Mouse (Mus musculus) stomach, embryonic 16.5 days (tissue): Measurements from ENCODE around the gene Arel1. TPM values are rescaled to one million over a fixed set of nuclear protein-coding genes. Genes with fewer than 3 reads are reported as not detected.

Source experiments
- ATAC-seq: fragments of 200-750 bp; cut with Nextera tagmentation; 2 replicates; pipeline ENCODE4 v1.8.0; 2017; ENCODE audit warnings: moderate number of reproducible peaks, moderate TSS enrichment; ENCODE audit not compliant: insufficient read depth, low FRiP score
- H3K27ac ChIP-seq: fragments of 300-500 bp; sonication (generic); 2 replicates; pipeline ENCODE4 v1.5.1; 2014; ENCODE audit warnings: low read length
- H3K27me3 ChIP-seq: fragments of 300-500 bp; sonication (generic); 2 replicates; pipeline ENCODE4 v1.6.1; 2014; ENCODE audit warnings: low read length, control low read depth, mixed read lengths; ENCODE audit not compliant: control insufficient read depth, insufficient read depth
- H3K36me3 ChIP-seq: fragments of 300-500 bp; sonication (generic); 2 replicates; pipeline ENCODE4 v1.6.1; 2014; ENCODE audit warnings: low read length; ENCODE audit not compliant: control insufficient read depth, insufficient read depth
- H3K4me1 ChIP-seq: fragments of 300-500 bp; sonication (generic); 2 replicates; pipeline ENCODE4 v1.6.1; 2014; ENCODE audit warnings: low read length, control low read depth, mixed read lengths; ENCODE audit not compliant: control insufficient read depth, insufficient read depth
- H3K4me2 ChIP-seq: fragments of 300-500 bp; sonication (generic); 2 replicates; pipeline ENCODE4 v1.6.1; 2014; ENCODE audit warnings: low read depth, low read length, mixed read lengths
- H3K4me3 ChIP-seq: fragments of 300-500 bp; sonication (generic); replicated peaks from 2 replicates; pipeline ENCODE4 v1.5.1; 2014; ENCODE audit warnings: mild to moderate bottlenecking, low read length
- H3K9ac ChIP-seq: fragments of 300-500 bp; sonication (generic); 2 replicates; pipeline ENCODE4 v1.6.1; 2014; ENCODE audit warnings: low read length
- H3K9me3 ChIP-seq: fragments of 300-500 bp; sonication (generic); replicated peaks from 2 replicates; pipeline ENCODE4 v1.6.1; 2016; ENCODE audit warnings: low read length, control low read depth; ENCODE audit not compliant: control insufficient read depth
- WGBS: fragments of 180-500 bp; shearing (Covaris S2); extraction: QIAGEN DNeasy Blood & Tissue Kit; methylation state at CpG from one replicate; pipeline ENCODE4 v1.1.7; 2014; 5-methylcytosine and 5-hydroxymethylcytosine counted together
- polyA plus RNA-seq: library from polyadenylated mRNA; unstranded; fragments of >200 nt; fragmentation: Nextera tagmentation; extraction: Ambion mirVana; gene quantifications from 2 replicates; pipeline ENCODE4 v1.2.1, GENCODE M21; 2015

The Arel1 gene
- polyA plus RNA-seq, 1 experiment from 2014 or later, result 11.8 TPM

- H3K36me3 ChIP-seq, result no peaks in the 10 kb centered on the region
- H3K4me3 ChIP-seq, result no peak overlapping the region
- no peak overlapping the region for H3K4me2 ChIP-seq
- 81% methylated on average over 5 of the region's 5 CpGs for WGBS
- H3K27me3 ChIP-seq, result no peaks in the 10 kb centered on the region
- H3K27ac ChIP-seq, result no peak overlapping the region
- no peak overlapping the region for H3K9ac ChIP-seq
- ATAC-seq, result no peak
- no peaks in the 10 kb centered on the region for H3K9me3 ChIP-seq
- no peaks in the 10 kb centered on the region for H3K4me1 ChIP-seq
Observed at GRCm38 (mm10) chr12:84897322-84897721, 73.4 kb downstream of the Arel1 start.

- no peaks in the 10 kb centered on the region for H3K27me3 ChIP-seq
- ATAC-seq, result no peak
- no peaks in the 10 kb centered on the region for H3K4me1 ChIP-seq
- no peaks in the 10 kb centered on the region for H3K9me3 ChIP-seq
- no peaks in the 10 kb centered on the region for H3K36me3 ChIP-seq
- H3K27ac ChIP-seq, result no peak overlapping the region
- H3K4me2 ChIP-seq, result no peak overlapping the region
- H3K9ac ChIP-seq, result no peak overlapping the region
- H3K4me3 ChIP-seq, result no peak overlapping the region
- 68% methylated on average over 6 of the region's 6 CpGs for whole genome bisulfite sequencing
Observed at GRCm38 (mm10) chr12:84896235-84896634, 74.5 kb downstream of the Arel1 start.

- Histone ChIP-seq H3K27ac (no peak overlapping the region), H3K4me3 (no peak overlapping the region), H3K9me3 (no peaks in the 10 kb centered on the region), H3K36me3 (no peaks in the 10 kb centered on the region), H3K4me2 (no peak overlapping the region), H3K4me1 (no peaks in the 10 kb centered on the region), H3K27me3 (no peaks in the 10 kb centered on the region), H3K9ac (no peak overlapping the region)
- WGBS, result 37% methylated on average over 9 of the region's 9 CpGs
- peak; percentile 53; the same call in 1 of the 2 replicates for ATAC-seq
Observed at GRCm38 (mm10) chr12:84893648-84894628, 76.8 kb downstream of the Arel1 start.

- Histone ChIP-seq H3K36me3 (no peaks in the 10 kb centered on the region), H3K4me3 (no peak overlapping the region), H3K27ac (no peak overlapping the region), H3K4me1 (no peaks in the 10 kb centered on the region), H3K4me2 (no peak overlapping the region), H3K9ac (no peak overlapping the region), H3K27me3 (no peaks in the 10 kb centered on the region), H3K9me3 (no peaks in the 10 kb centered on the region)
- 57% methylated on average over 15 of the region's 15 CpGs for WGBS
- no peak for ATAC-seq
Observed at GRCm38 (mm10) chr12:84890289-84890688, 80.4 kb downstream of the Arel1 start.

- Histone ChIP-seq H3K4me1 (no peaks in the 10 kb centered on the region), H3K36me3 (no peaks in the 10 kb centered on the region), H3K27ac (no peak overlapping the region), H3K4me2 (no peak overlapping the region), H3K9ac (no peak overlapping the region), H3K27me3 (no peaks in the 10 kb centered on the region), H3K9me3 (no peaks in the 10 kb centered on the region), H3K4me3 (no peak overlapping the region)
- 55% methylated on average over 11 of the region's 11 CpGs for WGBS
- ATAC-seq, result peak; percentile 84
Observed at GRCm38 (mm10) chr12:84885107-84885876, 85.4 kb downstream of the Arel1 start.

- Histone ChIP-seq H3K9ac (no peak overlapping the region), H3K36me3 (no peaks in the 10 kb centered on the region), H3K27me3 (no peaks in the 10 kb centered on the region), H3K4me1 (no peaks in the 10 kb centered on the region), H3K9me3 (no peaks in the 10 kb centered on the region), H3K4me2 (no peak overlapping the region), H3K27ac (no peak overlapping the region), H3K4me3 (no peak overlapping the region)
- WGBS, result 75% methylated on average over 7 of the region's 7 CpGs
- 0 out of 2 replicates have a peak, but pooled peaks have one; percentile 8 for ATAC-seq
Observed at GRCm38 (mm10) chr12:84884423-84885076, 86.2 kb downstream of the Arel1 start.

GRCm38 (mm10) chr12:84882796-84883195, 87.9 kb downstream of the Arel1 start:
- H3K27me3 ChIP-seq, result no peaks in the 10 kb centered on the region; the same call in 1 of the 2 replicates
- no peak overlapping the region for H3K4me2 ChIP-seq
- no peak for ATAC-seq
- H3K4me1 ChIP-seq, result no peaks in the 10 kb centered on the region
- H3K4me3 ChIP-seq, result no peak overlapping the region
- no peak overlapping the region for H3K9ac ChIP-seq
- H3K36me3 ChIP-seq, result no peaks in the 10 kb centered on the region
- 83% methylated on average over 4 of the region's 4 CpGs for WGBS
- H3K9me3 ChIP-seq, result no peaks in the 10 kb centered on the region
- H3K27ac ChIP-seq, result no peak overlapping the region

GRCm38 (mm10) chr12:84880091-84880490, 90.6 kb downstream of the Arel1 start:
- ATAC-seq, result no peak
- Histone ChIP-seq H3K4me2 (no peak overlapping the region), H3K27me3 (peaks cover 26% of the 10 kb centered on the region), H3K4me3 (no peak overlapping the region), H3K4me1 (peaks cover 10% of the 10 kb centered on the region; the same call in 1 of the 2 replicates), H3K9ac (no peak overlapping the region), H3K27ac (no peak overlapping the region), H3K36me3 (no peaks in the 10 kb centered on the region), H3K9me3 (no peaks in the 10 kb centered on the region)
- WGBS, result 47% methylated on average over 11 of the region's 11 CpGs
